Mouse (Mus musculus): ENCODE measurements at regions not wholly inside any gene's neighbourhood (a gene's known extent, or its start where the extent isn't known, plus 50 kb on each side); places are given as distances from the start of the nearest gene placed in this dataset.

GRCm38 (mm10) chr15:68342542-68342941 lies 1841.8 kb upstream of the Lrrc6 start:
- no peak for DNase-seq (ENCODE audit: low spot score)

GRCm38 (mm10) chr15:68341056-68341455 lies 1840.3 kb upstream of the Lrrc6 start:
- DNase-seq (ENCODE audit: low spot score) (no peak), ATAC-seq (ENCODE audit: low FRiP score, low read depth) (no peak)
- H3K27me3 ChIP-seq (ENCODE audit: control insufficient read depth, insufficient read depth, low read length): no peaks in the 10 kb centered on the region
- no peaks in the 10 kb centered on the region for H3K4me1 ChIP-seq (ENCODE audit: control insufficient read depth, insufficient read depth, low read length)
- H3K9me3 ChIP-seq (ENCODE audit: control insufficient read depth, low read length): no peaks in the 10 kb centered on the region
- H3K4me3 ChIP-seq (replicated peaks; ENCODE audit: low read length): no peak overlapping the region
- H3K27ac ChIP-seq (replicated peaks; ENCODE audit: low read depth, low read length): no peak overlapping the region
- H3K9ac ChIP-seq (ENCODE audit: low read depth, low read length, severe bottlenecking): no peak overlapping the region
- 61% methylated on average over 5 of the region's 5 CpGs for WGBS
- no peak for TF ChIP-seq POLR2A (IDR thresholded peaks at IDR 0.05; ENCODE audit: borderline replicate concordance, extremely low read depth, insufficient read depth, insufficient read length)
- no peak overlapping the region for H3K4me2 ChIP-seq (replicated peaks; ENCODE audit: low read depth, low read length, severe bottlenecking)
- 0 out of 2 replicates have a peak, but pooled peaks cover 4% of the 10 kb centered on the region for H3K36me3 ChIP-seq (ENCODE audit: control insufficient read depth, insufficient read depth, low read length)

More at GRCm38 (mm10) chr15:68342542-68342941, 1841.8 kb upstream of the Lrrc6 start:
- Histone ChIP-seq H3K4me2 (replicated peaks; ENCODE audit: low read depth, low read length, severe bottlenecking) (no peak overlapping the region), H3K4me3 (replicated peaks; ENCODE audit: low read length) (no peak overlapping the region), H3K4me1 (ENCODE audit: control insufficient read depth, insufficient read depth, low read length) (no peaks in the 10 kb centered on the region), H3K27me3 (ENCODE audit: control insufficient read depth, insufficient read depth, low read length) (no peaks in the 10 kb centered on the region), H3K27ac (replicated peaks; ENCODE audit: low read depth, low read length) (no peak overlapping the region), H3K9me3 (ENCODE audit: control insufficient read depth, low read length) (no peaks in the 10 kb centered on the region), H3K36me3 (ENCODE audit: control insufficient read depth, insufficient read depth, low read length) (0 out of 2 replicates have a peak, but pooled peaks cover 4% of the 10 kb centered on the region), H3K9ac (ENCODE audit: low read depth, low read length, severe bottlenecking) (no peak overlapping the region)
- no peak for TF ChIP-seq POLR2A (IDR thresholded peaks at IDR 0.05; ENCODE audit: borderline replicate concordance, extremely low read depth, insufficient read depth, insufficient read length)
- no peak for ATAC-seq (ENCODE audit: low FRiP score, low read depth)
- WGBS: 95% methylated on average over 1 of the region's 1 CpGs

GRCm38 (mm10) chr15:68337264-68337663 lies 1836.6 kb upstream of the Lrrc6 start:
- DNase-seq (ENCODE audit: low spot score) (no peak), ATAC-seq (ENCODE audit: low FRiP score, low read depth) (no peak)
- Histone ChIP-seq H3K4me1 (ENCODE audit: control insufficient read depth, insufficient read depth, low read length) (no peaks in the 10 kb centered on the region), H3K9ac (ENCODE audit: low read depth, low read length, severe bottlenecking) (no peak overlapping the region), H3K4me2 (replicated peaks; ENCODE audit: low read depth, low read length, severe bottlenecking) (no peak overlapping the region), H3K27ac (replicated peaks; ENCODE audit: low read depth, low read length) (no peak overlapping the region), H3K27me3 (ENCODE audit: control insufficient read depth, insufficient read depth, low read length) (no peaks in the 10 kb centered on the region), H3K4me3 (replicated peaks; ENCODE audit: low read length) (no peak overlapping the region), H3K36me3 (ENCODE audit: control insufficient read depth, insufficient read depth, low read length) (0 out of 2 replicates have a peak, but pooled peaks cover 4% of the 10 kb centered on the region), H3K9me3 (ENCODE audit: control insufficient read depth, low read length) (no peaks in the 10 kb centered on the region)
- WGBS: 89% methylated on average over 2 of the region's 2 CpGs
- TF ChIP-seq POLR2A (IDR thresholded peaks at IDR 0.05; ENCODE audit: borderline replicate concordance, extremely low read depth, insufficient read depth, insufficient read length): no peak

GRCm38 (mm10) chr15:68335837-68336236 lies 1835.1 kb upstream of the Lrrc6 start:
- Histone ChIP-seq H3K9me3 (ENCODE audit: control insufficient read depth, low read length) (no peaks in the 10 kb centered on the region), H3K4me2 (replicated peaks; ENCODE audit: low read depth, low read length, severe bottlenecking) (no peak overlapping the region), H3K4me1 (ENCODE audit: control insufficient read depth, insufficient read depth, low read length) (no peaks in the 10 kb centered on the region), H3K9ac (ENCODE audit: low read depth, low read length, severe bottlenecking) (no peak overlapping the region), H3K36me3 (ENCODE audit: control insufficient read depth, insufficient read depth, low read length) (0 out of 2 replicates have a peak, but pooled peaks cover under 1% of the 10 kb centered on the region), H3K4me3 (replicated peaks; ENCODE audit: low read length) (no peak overlapping the region), H3K27ac (replicated peaks; ENCODE audit: low read depth, low read length) (no peak overlapping the region), H3K27me3 (ENCODE audit: control insufficient read depth, insufficient read depth, low read length) (no peaks in the 10 kb centered on the region)
- no peak for TF ChIP-seq POLR2A (IDR thresholded peaks at IDR 0.05; ENCODE audit: borderline replicate concordance, extremely low read depth, insufficient read depth, insufficient read length)
- no peak for DNase-seq (ENCODE audit: low spot score)
- ATAC-seq (ENCODE audit: low FRiP score, low read depth): no peak

GRCm38 (mm10) chr15:68316116-68316515 lies 1815.4 kb upstream of the Lrrc6 start:
- no peaks in the 10 kb centered on the region for H3K4me1 ChIP-seq (ENCODE audit: control insufficient read depth, insufficient read depth, low read length)
- WGBS: 83% methylated on average over 1 of the region's 1 CpGs
- no peaks in the 10 kb centered on the region for H3K36me3 ChIP-seq (ENCODE audit: control insufficient read depth, insufficient read depth, low read length)
- H3K27me3 ChIP-seq (ENCODE audit: control insufficient read depth, insufficient read depth, low read length): no peaks in the 10 kb centered on the region
- H3K27ac ChIP-seq (replicated peaks; ENCODE audit: low read depth, low read length): no peak overlapping the region
- no peaks in the 10 kb centered on the region for H3K9me3 ChIP-seq (ENCODE audit: control insufficient read depth, low read length)
- ATAC-seq (ENCODE audit: low FRiP score, low read depth) (no peak), DNase-seq (ENCODE audit: low spot score) (no peak)
- no peak overlapping the region for H3K4me2 ChIP-seq (replicated peaks; ENCODE audit: low read depth, low read length, severe bottlenecking)
- H3K4me3 ChIP-seq (replicated peaks; ENCODE audit: low read length): no peak overlapping the region
- TF ChIP-seq POLR2A (IDR thresholded peaks at IDR 0.05; ENCODE audit: borderline replicate concordance, extremely low read depth, insufficient read depth, insufficient read length): no peak
- no peak overlapping the region for H3K9ac ChIP-seq (ENCODE audit: low read depth, low read length, severe bottlenecking)

MicroRNAs in the stretch of these regions (microRNA counts, 519-probe panel; counts per million panel counts)
- 3,764 counts per million, percentile 77 among the panel's probes with 10 or more counts for microRNA mmu-miR-30b
- 3,413 counts per million, percentile 68 among the panel's probes with 10 or more counts for microRNA mmu-miR-30d

Small RNA genes in the stretch of these regions (microRNA-seq; reads per million reads assigned to microRNA genes)
- gene Mir30b (137 reads per million, percentile 50 among the genes with 10 or more reads in this experiment), gene Mir30d (3,733 reads per million, percentile 86 among the genes with 10 or more reads in this experiment)

Data from limb, embryonic 14.5 days (tissue).